Mouse (Mus musculus) cortical plate, adult 2 months (tissue): ENCODE measurements around the gene Gtsf1l.

ENCODE experiments used
- CTCF ChIP-seq: fragments of 200-500 bp; IDR thresholded peaks from 2 replicates; pipeline ENCODE4 v1.5.1; 2011; ENCODE audit warnings: mild to moderate bottlenecking, control low read depth, low read length; ENCODE audit not compliant: insufficient read depth; ENCODE audit errors: extremely low read depth
- POLR2A ChIP-seq: fragments of 200-500 bp; IDR thresholded peaks from 2 replicates; pipeline ENCODE4 v1.6.1; 2011; ENCODE audit warnings: mild to moderate bottlenecking, low read length, control low read depth; ENCODE audit not compliant: insufficient read depth; ENCODE audit errors: extremely low read depth

- TF ChIP-seq CTCF: no peak
- no peak for TF ChIP-seq POLR2A
Observed at GRCm38 (mm10) chr2:163130837-163131236, 43.2 kb upstream of the Gtsf1l start.
